In genomic region chr6:108075857-108076256, GRCm38 (mm10) we compare ENCODE assay signal across 26 mouse cellular contexts.
"Had no signal": no experiment of that assay in that cellular context is flagged by ENCODE, and none has a peak within 500 bp of the region (broad histone marks: within the 10 kb centered on the region; RNA-seq: fewer than 3 reads in every experiment).

No protein-coding gene starts in this region.

- H3K4me1 ChIP-seq: heart, embryonic 12.5 days; heart, embryonic 13.5 days; heart, embryonic 15.5 days; hindbrain, embryonic 10.5 days; hindbrain, embryonic 12.5 days; hindbrain, embryonic 13.5 days; hindbrain, embryonic 15.5 days; intestine, embryonic 15.5 days; kidney, embryonic 15.5 days had no signal

- H3K27me3 ChIP-seq: heart, embryonic 12.5 days; heart, embryonic 13.5 days; heart, embryonic 15.5 days; hindbrain, embryonic 12.5 days; hindbrain, embryonic 13.5 days; hindbrain, embryonic 15.5 days; intestine, embryonic 15.5 days; kidney, embryonic 15.5 days had no signal

- DNase-seq: heart, postnatal 10 days; heart, postnatal 14 days; heart, postnatal 36 days; heart, postnatal 4 days; kidney, adult 11 months; kidney, adult 8-10 months; kidney, postnatal 10 days; kidney, postnatal 25 days; kidney, postnatal 4 days; layer of hippocampus, adult 9-11 months; layer of hippocampus, postnatal 36 days had no signal

- H3K4me3 ChIP-seq: heart, embryonic 10.5 days; heart, embryonic 12.5 days; heart, embryonic 13.5 days; heart, embryonic 15.5 days; hindbrain, embryonic 10.5 days; hindbrain, embryonic 12.5 days; hindbrain, embryonic 13.5 days; hindbrain, embryonic 15.5 days; intestine, embryonic 15.5 days; kidney, embryonic 15.5 days; layer of hippocampus, adult 2 months; left cerebral cortex, adult 2 months had no signal

- H3K27ac ChIP-seq: heart, embryonic 10.5 days; heart, embryonic 13.5 days; heart, embryonic 15.5 days; hindbrain, embryonic 10.5 days; hindbrain, embryonic 12.5 days; hindbrain, embryonic 13.5 days; hindbrain, embryonic 14.5 days; hindbrain, embryonic 15.5 days; hindbrain, postnatal 0 days; intestine, embryonic 15.5 days; kidney, embryonic 15.5 days; kidney, postnatal 0 days; layer of hippocampus, adult 2 months had no signal
